Mouse (Mus musculus) ES-E14 (cell line): ENCODE measurements at regions not wholly inside any gene's neighbourhood (a gene's known extent, or its start where the extent isn't known, plus 50 kb on each side); places are given as distances from the start of the nearest gene placed in this dataset.

ENCODE experiments used
- CHD2 ChIP-seq: IDR thresholded peaks from 2 replicates; pipeline ENCODE4 v1.6.1; 2014; ENCODE audit warnings: mild to moderate bottlenecking, low read depth, low read length, inconsistent platforms
- HCFC1 ChIP-seq: IDR thresholded peaks from 2 replicates; pipeline ENCODE4 v1.6.1; 2012; ENCODE audit warnings: low read length, inconsistent platforms, borderline replicate concordance; ENCODE audit not compliant: insufficient read depth
- MAFK ChIP-seq: IDR thresholded peaks from 2 replicates; pipeline ENCODE4 v1.6.1; 2014; ENCODE audit warnings: mild to moderate bottlenecking, low read depth, low read length, inconsistent platforms; ENCODE audit not compliant: insufficient read depth

- TF ChIP-seq MAFK (no peak), CHD2 (no peak), HCFC1 (no peak)
Observed at GRCm38 (mm10) chr13:37561437-37561836, 216.4 kb downstream of the Ly86 start.
